Mouse (Mus musculus): Measurements from ENCODE around the gene 3110021N24Rik.

- peak; percentile 61 for TF ChIP-seq POLR2A (IDR thresholded peaks at IDR 0.05; ENCODE audit: borderline replicate concordance, extremely low read depth, insufficient read depth, insufficient read length, poor library complexity, severe bottlenecking)
- TF ChIP-seq CTCF (IDR thresholded peaks at IDR 0.05; ENCODE audit: borderline replicate concordance, extremely low read depth, insufficient read depth, insufficient read length): peak; percentile 62; the same call in 1 of the 2 replicates
Measured at GRCm38 (mm10) chr4:108780057-108780863, 60.8 kb downstream of the 3110021N24Rik start, which contains the start of gene Zfyve9.

Data from brain, embryonic 14.5 days (tissue).